ENCODE assay signal across 25 mouse cellular contexts in genomic region chr12:8335503-8335902, GRCm38 (mm10). TPM values are rescaled to one million over a fixed set of nuclear protein-coding genes. Genes with fewer than 3 reads are reported as not detected.
DNase-seq lines count a peak whose midpoint lies in the region; ATAC-seq and TF ChIP-seq lines count a peak whose summit lies in the region.
"Had no signal": no experiment of that assay in that cellular context is flagged by ENCODE, and none has a peak within 500 bp of the region (broad histone marks: within the 10 kb centered on the region; RNA-seq: fewer than 3 reads in every experiment).

No protein-coding gene starts in this region.

- no peaks in the 10 kb centered on the region for H3K9me3 ChIP-seq in limb, embryonic 15.5 days
- no peaks in the 10 kb centered on the region for H3K9me3 ChIP-seq in limb, embryonic 10.5 days (replicated peaks)
- H3K9me3 ChIP-seq in megakaryocyte, embryonic 14.5 days: no peaks in the 10 kb centered on the region
- H3K9me3 ChIP-seq: embryonic facial prominence, embryonic 13.5 days; embryonic facial prominence, embryonic 15.5 days; forebrain, embryonic 10.5 days; forebrain, embryonic 12.5 days had no signal

- H3K4me2 ChIP-seq in limb, embryonic 15.5 days: no peak overlapping the region
- H3K4me2 ChIP-seq: embryonic facial prominence, embryonic 13.5 days; embryonic facial prominence, embryonic 15.5 days; forebrain, embryonic 12.5 days had no signal

- H3K27ac ChIP-seq in gastrocnemius, adult 2 months: peak overlapping the region; percentile 59
- no peak overlapping the region for H3K27ac ChIP-seq in limb, embryonic 15.5 days
- no peak overlapping the region for H3K27ac ChIP-seq in limb, embryonic 10.5 days
- H3K27ac ChIP-seq: embryonic facial prominence, embryonic 13.5 days; embryonic facial prominence, embryonic 15.5 days; forebrain, embryonic 10.5 days; forebrain, embryonic 12.5 days had no signal

- intact Hi-C loops in gastrocnemius, adult 2 months (cut with DNase I): no loop called here

- no peak overlapping the region for H3K4me3 ChIP-seq in gastrocnemius, adult 2 months
- no peak overlapping the region for H3K4me3 ChIP-seq in limb, embryonic 15.5 days
- no peak overlapping the region for H3K4me3 ChIP-seq in limb, embryonic 10.5 days
- peak overlapping the region; percentile 57 for H3K4me3 ChIP-seq in megakaryocyte, embryonic 14.5 days (replicated peaks)
- H3K4me3 ChIP-seq: embryonic facial prominence, embryonic 13.5 days; embryonic facial prominence, embryonic 15.5 days; erythroblast, embryonic 14.5 days; forebrain, embryonic 10.5 days; forebrain, embryonic 12.5 days had no signal

- ATAC-seq in limb, embryonic 15.5 days (ENCODE audit: insufficient number of reproducible peaks, low FRiP score, low TSS enrichment, low read depth): no peak
- ATAC-seq: forebrain, embryonic 14.5 days; forebrain, embryonic 16.5 days had no signal

- TF ChIP-seq CTCF in gastrocnemius, adult 2 months (IDR thresholded peaks at IDR 0.05): no peak

- 93% methylated on average over 2 of the region's 2 CpGs for WGBS in limb, embryonic 15.5 days
- 95% methylated on average over 2 of the region's 2 CpGs for WGBS in limb, embryonic 10.5 days

- peaks cover 59% of the 10 kb centered on the region for H3K36me3 ChIP-seq in limb, embryonic 15.5 days
- peaks cover 62% of the 10 kb centered on the region for H3K36me3 ChIP-seq in limb, embryonic 10.5 days
- H3K36me3 ChIP-seq in megakaryocyte, embryonic 14.5 days (replicated peaks; ENCODE audit: low read length): peaks cover 96% of the 10 kb centered on the region

- H3K4me1 ChIP-seq in limb, embryonic 15.5 days: peaks cover 14% of the 10 kb centered on the region
- H3K4me1 ChIP-seq in limb, embryonic 10.5 days: peaks cover 24% of the 10 kb centered on the region
- H3K4me1 ChIP-seq in megakaryocyte, embryonic 14.5 days: peaks cover 100% of the 10 kb centered on the region

- 0 out of 2 replicates have a peak overlapping the region, but pooled peaks have one; percentile 7 for H3K9ac ChIP-seq in limb, embryonic 15.5 days
- H3K9ac ChIP-seq: embryonic facial prominence, embryonic 13.5 days; embryonic facial prominence, embryonic 15.5 days; forebrain, embryonic 12.5 days had no signal

- DNase-seq in gastrocnemius, adult 2 months: no peak
- no peak for DNase-seq in gastrocnemius, adult 8-10 months (ENCODE audit: low spot score in 2 of 2)
- no peak for DNase-seq in limb, embryonic 10.5 days (ENCODE audit: low spot score)
- DNase-seq in lung, postnatal 4 days: no peak
- DNase-seq: adrenal gland, adult 2 months; adrenal gland, postnatal 10 days; adrenal gland, postnatal 25 days; cerebellum, adult 11 months; cerebellum, adult 18-20 months; cerebellum, adult 8-10 months; cerebellum, adult 9-11 months; cerebellum, postnatal 14 days; cerebellum, postnatal 36 days; embryo, embryonic 11 days had no signal

- H3K27me3 ChIP-seq in limb, embryonic 15.5 days: no peaks in the 10 kb centered on the region
- H3K27me3 ChIP-seq in limb, embryonic 10.5 days (ENCODE audit: low read depth, poor library complexity, severe bottlenecking): no peaks in the 10 kb centered on the region
- no peaks in the 10 kb centered on the region for H3K27me3 ChIP-seq in megakaryocyte, embryonic 14.5 days (replicated peaks)
- H3K27me3 ChIP-seq: embryonic facial prominence, embryonic 13.5 days; embryonic facial prominence, embryonic 15.5 days; forebrain, embryonic 12.5 days had no signal

RNA-seq across cellular contexts. Expression of gene Hs1bp3, which starts 22.3 kb away (rescaled TPM):
- 1 to 10 TPM; 6.1 to 7.7 TPM for total RNA-seq in gastrocnemius, adult 2 months (2021)
- 1 to 10 TPM; 4.3 to 8.4 (median 5.4) TPM for total RNA-seq in gastrocnemius, adult 8-10 months (2022)
- polyA plus RNA-seq in limb, embryonic 15.5 days (2015; fragmentation: Nextera tagmentation; extraction: Ambion mirVana): 16.8 and 17.0 TPM in 2 replicates
- 18.4 and 19.5 TPM in 2 replicates for polyA plus RNA-seq in limb, embryonic 10.5 days (2016; fragmentation: Nextera tagmentation; extraction: Ambion mirVana)
- polyA plus RNA-seq in megakaryocyte, embryonic 14.5 days (2012; ENCODE audit: insufficient read depth, low replicate concordance): 5.5 and 11.1 TPM in 2 replicates

RNA-seq across cellular contexts. Expression of gene Gdf7, which starts 33.7 kb away (rescaled TPM):
- total RNA-seq in gastrocnemius, adult 2 months (2021): not detected
- total RNA-seq in gastrocnemius, adult 8-10 months (2022): not detected
- 0.20 and 0.27 TPM in 2 replicates for polyA plus RNA-seq in limb, embryonic 15.5 days (2015; fragmentation: Nextera tagmentation; extraction: Ambion mirVana)
- polyA plus RNA-seq in limb, embryonic 10.5 days (2016; fragmentation: Nextera tagmentation; extraction: Ambion mirVana): 0.13 and 0.14 TPM in 2 replicates
- polyA plus RNA-seq in megakaryocyte, embryonic 14.5 days (2012; ENCODE audit: insufficient read depth, low replicate concordance): not detected in 2 replicates
- total RNA-seq: adrenal gland, adult 2 months; adrenal gland, postnatal 25 days; common myeloid progenitor, adult 5-6 weeks; MEL had no signal
- polyA plus RNA-seq: erythroblast, embryonic 14.5 days; forebrain, embryonic 10.5 days; forebrain, embryonic 14.5 days; forebrain, embryonic 16.5 days had no signal
